ENCODE assay signal across 8 mouse cellular contexts in genomic region chr5:103426250-103426649, GRCm38 (mm10). TPM values are rescaled to one million over a fixed set of nuclear protein-coding genes. Genes with fewer than 3 reads are reported as not detected.
A peak's percentile ranks its signal among the peaks of the same experiment; 100 is the strongest.
DNase-seq lines count a peak whose midpoint lies in the region; ATAC-seq and TF ChIP-seq lines count a peak whose summit lies in the region.

No protein-coding gene starts in this region.

- ATAC-seq in hindbrain, embryonic 11.5 days (ENCODE audit: low FRiP score) = no peak
- ATAC-seq in liver, embryonic 12.5 days = no peak
- ATAC-seq in monocyte, adult 5-6 weeks (replicated peaks; ENCODE audit: insufficient number of reproducible peaks, low FRiP score, low TSS enrichment, poor library complexity, severe bottlenecking) = no peak

- H3K4me2 ChIP-seq in hindbrain, embryonic 11.5 days (replicated peaks; ENCODE audit: low read depth, low read length) = peak overlapping the region; percentile 82
- H3K4me2 ChIP-seq in liver, embryonic 12.5 days = peak overlapping the region; percentile 94

- H3K27ac ChIP-seq in hindbrain, embryonic 11.5 days (ENCODE audit: low read depth, low read length) = no peak overlapping the region
- no peak overlapping the region for H3K27ac ChIP-seq in liver, embryonic 12.5 days

- peak overlapping the region; percentile 91 for H3K4me3 ChIP-seq in E14TG2a.4 (replicated peaks; ENCODE audit: low read length)
- peak overlapping the region; percentile 91 for H3K4me3 ChIP-seq in hindbrain, embryonic 11.5 days (ENCODE audit: low read depth, low read length)
- H3K4me3 ChIP-seq in liver, embryonic 12.5 days = peak overlapping the region; percentile 65

- WGBS in hindbrain, embryonic 11.5 days = 15% methylated on average over 9 of the region's 9 CpGs
- WGBS in liver, embryonic 12.5 days (ENCODE audit: insufficient replicate concordance) = 23% methylated on average over 9 of the region's 9 CpGs

- H3K27me3 ChIP-seq in E14TG2a.4 (ENCODE audit: insufficient read depth, low read length) = peaks cover 34% of the 10 kb centered on the region
- no peaks in the 10 kb centered on the region for H3K27me3 ChIP-seq in hindbrain, embryonic 11.5 days (ENCODE audit: control insufficient read depth, insufficient read depth, low read length)
- peaks cover 16% of the 10 kb centered on the region; the same call in 1 of the 2 replicates for H3K27me3 ChIP-seq in liver, embryonic 12.5 days (replicated peaks)

- peak overlapping the region; percentile 83; the same call in 1 of the 2 replicates for H3K9ac ChIP-seq in hindbrain, embryonic 11.5 days (ENCODE audit: low read depth, low read length)
- H3K9ac ChIP-seq in liver, embryonic 12.5 days = 0 out of 2 replicates have a peak overlapping the region, but pooled peaks have one; percentile 74

- no peak for TF ChIP-seq CTCF in E14TG2a.4 (conservative IDR thresholded peaks at IDR 0.05; ENCODE audit: low read length)

- peak; percentile 21 for DNase-seq in embryo, embryonic 10.5 days (ENCODE audit: low spot score)
- DNase-seq in embryo, embryonic 10 days (ENCODE audit: low spot score) = no peak
- no peak for DNase-seq in hindbrain, embryonic 11.5 days (ENCODE audit: low spot score)
- DNase-seq in urinary bladder, adult 18-20 months (ENCODE audit: low spot score in 2 of 2) = no peak
- no peak for DNase-seq in gastrocnemius, adult 8-10 months (ENCODE audit: low spot score in 2 of 2)

- no peaks in the 10 kb centered on the region for H3K9me3 ChIP-seq in E14TG2a.4 (ENCODE audit: low read length)
- no peaks in the 10 kb centered on the region for H3K9me3 ChIP-seq in hindbrain, embryonic 11.5 days (ENCODE audit: control insufficient read depth, low read length)
- no peaks in the 10 kb centered on the region for H3K9me3 ChIP-seq in liver, embryonic 12.5 days (replicated peaks)

- no peaks in the 10 kb centered on the region for H3K36me3 ChIP-seq in E14TG2a.4 (ENCODE audit: insufficient read depth, low read length)
- H3K36me3 ChIP-seq in hindbrain, embryonic 11.5 days (ENCODE audit: control insufficient read depth, insufficient read depth, low read length) = no peaks in the 10 kb centered on the region
- H3K36me3 ChIP-seq in liver, embryonic 12.5 days = no peaks in the 10 kb centered on the region; the same call in 1 of the 2 replicates

- peaks cover 69% of the 10 kb centered on the region for H3K4me1 ChIP-seq in E14TG2a.4 (replicated peaks; ENCODE audit: low read depth, low read length)
- H3K4me1 ChIP-seq in hindbrain, embryonic 11.5 days (replicated peaks; ENCODE audit: control insufficient read depth, insufficient read depth, low read length) = no peaks in the 10 kb centered on the region; the same call in 1 of the 2 replicates
- H3K4me1 ChIP-seq in liver, embryonic 12.5 days = peaks cover 38% of the 10 kb centered on the region

RNA-seq across cellular contexts. Expression of gene Ptpn13, which starts 1.3 kb away (rescaled TPM):
- 15.2 and 19.3 TPM in 2 replicates for polyA plus RNA-seq in hindbrain, embryonic 11.5 days (2014; fragmentation: Nextera tagmentation; extraction: Ambion mirVana)
- 3.6 and 4.6 TPM in 2 replicates for polyA plus RNA-seq in liver, embryonic 12.5 days (2016; fragmentation: Nextera tagmentation; extraction: Ambion mirVana)
- 1 to 10 TPM in 3 of 4 experiments, under 1 TPM in 1; 0.90 to 1.9 (median 1.4) TPM for total RNA-seq in gastrocnemius, adult 8-10 months (2022)
- 0.48 to 1.1 TPM (median 0.97 TPM) in 3 replicates for total RNA-seq in monocyte, adult 5-6 weeks (2017)
